Mouse (Mus musculus): ENCODE data around the gene Syne3.

Gene Syne3

GRCm38 (mm10) chr12:104925035-104925434, 84.6 kb downstream of the Syne3 start:
- DNase-seq (ENCODE audit: inconsistent ontology term), result no peak

GRCm38 (mm10) chr12:104924546-104924945, 85.1 kb downstream of the Syne3 start:
- no peak for DNase-seq (ENCODE audit: inconsistent ontology term)

GRCm38 (mm10) chr12:104923948-104924388, 85.6 kb downstream of the Syne3 start:
- no peak for DNase-seq (ENCODE audit: inconsistent ontology term)

GRCm38 (mm10) chr12:104922647-104923046, 87.0 kb downstream of the Syne3 start:
- DNase-seq (ENCODE audit: inconsistent ontology term), result no peak

- peak; percentile 80 for DNase-seq (ENCODE audit: inconsistent ontology term)
Measured at GRCm38 (mm10) chr12:104921071-104921470, 88.5 kb downstream of the Syne3 start.

GRCm38 (mm10) chr12:104919247-104919646, 90.4 kb downstream of the Syne3 start:
- no peak for DNase-seq (ENCODE audit: inconsistent ontology term)

- no peak for DNase-seq (ENCODE audit: inconsistent ontology term)
Measured at GRCm38 (mm10) chr12:104917927-104918326, 91.7 kb downstream of the Syne3 start.

GRCm38 (mm10) chr12:104917297-104917696, 92.3 kb downstream of the Syne3 start:
- DNase-seq (ENCODE audit: inconsistent ontology term), result no peak

- no peak for DNase-seq (ENCODE audit: inconsistent ontology term)
Measured at GRCm38 (mm10) chr12:104916776-104917175, 92.8 kb downstream of the Syne3 start.

GRCm38 (mm10) chr12:104915681-104916080, 93.9 kb downstream of the Syne3 start:
- DNase-seq (ENCODE audit: inconsistent ontology term), result no peak

- DNase-seq (ENCODE audit: inconsistent ontology term), result no peak
Measured at GRCm38 (mm10) chr12:104912990-104913389, 96.6 kb downstream of the Syne3 start.

- peak; percentile 59 for DNase-seq (ENCODE audit: inconsistent ontology term)
Measured at GRCm38 (mm10) chr12:104912281-104912933, 97.2 kb downstream of the Syne3 start.

GRCm38 (mm10) chr12:104909750-104910149, 99.9 kb downstream of the Syne3 start:
- DNase-seq (ENCODE audit: inconsistent ontology term), result no peak

GRCm38 (mm10) chr12:104908986-104909385, 100.6 kb downstream of the Syne3 start:
- DNase-seq (ENCODE audit: inconsistent ontology term), result no peak

GRCm38 (mm10) chr12:104908024-104908781, 101.4 kb downstream of the Syne3 start:
- DNase-seq (ENCODE audit: inconsistent ontology term), result no peak

- DNase-seq (ENCODE audit: inconsistent ontology term), result no peak
Measured at GRCm38 (mm10) chr12:104907133-104907532, 102.5 kb downstream of the Syne3 start.

GRCm38 (mm10) chr12:104904138-104904537, 105.5 kb downstream of the Syne3 start:
- DNase-seq (ENCODE audit: inconsistent ontology term), result no peak

GRCm38 (mm10) chr12:104902392-104903053, 107.1 kb downstream of the Syne3 start:
- DNase-seq (ENCODE audit: inconsistent ontology term), result no peak

GRCm38 (mm10) chr12:104901320-104901719, 108.3 kb downstream of the Syne3 start:
- DNase-seq (ENCODE audit: inconsistent ontology term), result no peak

- no peak for DNase-seq (ENCODE audit: inconsistent ontology term)
Measured at GRCm38 (mm10) chr12:104899835-104900234, 109.8 kb downstream of the Syne3 start.

GRCm38 (mm10) chr12:104899161-104899560, 110.4 kb downstream of the Syne3 start:
- no peak for DNase-seq (ENCODE audit: inconsistent ontology term)

- DNase-seq (ENCODE audit: inconsistent ontology term), result no peak
Measured at GRCm38 (mm10) chr12:104898718-104899117, 110.9 kb downstream of the Syne3 start.

Data from Muller cell, postnatal 12 days (primary cell).